ENCODE assay signal across 10 mouse cellular contexts in genomic region chr8:126062844-126063243, GRCm38 (mm10).
"Had no signal": no experiment of that assay in that cellular context is flagged by ENCODE, and none has a peak within 500 bp of the region (broad histone marks: within the 10 kb centered on the region; RNA-seq: fewer than 3 reads in every experiment).

No protein-coding gene starts in this region.

- DNase-seq: kidney, postnatal 10 days; kidney, postnatal 36 days; layer of hippocampus, postnatal 36 days; left cerebral cortex, postnatal 4 days; liver, postnatal 0 days; lung, postnatal 10 days; lung, postnatal 36 days; midbrain, embryonic 14.5 days; thymus, adult 18-20 months; thymus, postnatal 36 days had no signal

- ATAC-seq: liver, postnatal 0 days had no signal
